Mouse (Mus musculus) C2C12 (cell line): Measurements from ENCODE around the gene Tmtc1.

Source experiments
- CEBPB ChIP-seq: IDR thresholded peaks from one replicate; pipeline ENCODE4 v1.6.1; 2011; ENCODE audit warnings: low read depth, mild to moderate bottlenecking, control low read depth, moderate library complexity
- CTCF ChIP-seq: IDR thresholded peaks from one replicate; pipeline ENCODE4 v1.5.1; 2011; ENCODE audit not compliant: control insufficient read depth, insufficient read depth, insufficient read length
- MAX ChIP-seq: IDR thresholded peaks from one replicate; pipeline ENCODE4 v1.6.1; 2011; ENCODE audit warnings: mild to moderate bottlenecking, control low read depth
- USF1 ChIP-seq: IDR thresholded peaks from one replicate; pipeline ENCODE4 v1.6.1; 2011; ENCODE audit warnings: low read depth, mild to moderate bottlenecking, control low read depth, moderate library complexity

- TF ChIP-seq CTCF: no peak
- no peak for TF ChIP-seq USF1
- TF ChIP-seq CEBPB: no peak
- no peak for TF ChIP-seq MAX
Observed at GRCm38 (mm10) chr6:148420387-148420786, 23.8 kb downstream of the Tmtc1 start.
